Mouse (Mus musculus) CH12.LX (cell line): Measurements from ENCODE around the gene Ccm2l. TPM values are rescaled to one million over a fixed set of nuclear protein-coding genes. Genes with fewer than 3 reads are reported as not detected.
A peak's percentile ranks its signal among the peaks of the same experiment; 100 is the strongest.

ENCODE experiments used
- DNase-seq: peaks from one replicate; pipeline ENCODE4 v3.0.0-alpha.2; 2013; ENCODE audit errors: extremely low read depth
- H3K27ac ChIP-seq: 2 replicates; pipeline ENCODE4 v1.5.1; 2012; ENCODE audit warnings: low read depth, mild to moderate bottlenecking, control low read depth, moderate library complexity; ENCODE audit not compliant: insufficient read depth
- H3K27me3 ChIP-seq: replicated peaks from 2 replicates; pipeline ENCODE3; 2012; ENCODE audit warnings: inconsistent platforms
- H3K36me3 ChIP-seq, 2 experiments: replicated peaks in 1 of 2; 2 replicates each; pipeline versions ENCODE3 to v1.6.1; 2012; ENCODE audit warnings: inconsistent platforms in 1 of 2, low read length in 1 of 2, mild to moderate bottlenecking in 1 of 2, mixed read lengths in 1 of 2, moderate library complexity in 1 of 2; ENCODE audit not compliant: control insufficient read depth in 1 of 2, insufficient read depth in 1 of 2
- H3K4me1 ChIP-seq, 2 experiments: 2 replicates each; pipeline ENCODE4 v1.6.1; 2012; ENCODE audit warnings: inconsistent platforms in 1 of 2, moderate library complexity in 1 of 2; ENCODE audit not compliant: insufficient read depth in 2 of 2, control insufficient read depth in 1 of 2
- H3K4me2 ChIP-seq: 2 replicates; pipeline ENCODE4 v1.6.1; 2012; ENCODE audit warnings: low read depth, mild to moderate bottlenecking, control low read depth; ENCODE audit not compliant: poor library complexity, insufficient read depth, severe bottlenecking
- H3K4me3 ChIP-seq, 3 experiments: fragments of 150-350 bp in 1 of 3; sonication (generic) in 1 of 3; replicated peaks in 1 of 3; 2 replicates each; pipeline versions ENCODE3 to v1.5.1; 2011 to 2012; ENCODE audit warnings: low read depth in 2 of 3, low read length in 2 of 3, mild to moderate bottlenecking in 2 of 3, moderate library complexity in 2 of 3, control low read depth in 1 of 3, improper control_type of control experiment in 1 of 3, inconsistent platforms in 1 of 3, mixed read lengths in 1 of 3; ENCODE audit not compliant: poor library complexity in 1 of 3
- H3K79me2 ChIP-seq: replicated peaks from 2 replicates; pipeline ENCODE4 v1.6.1; 2012; ENCODE audit warnings: mild to moderate bottlenecking, moderate library complexity; ENCODE audit not compliant: control insufficient read depth, poor library complexity, insufficient read depth, severe bottlenecking; ENCODE audit errors: extremely low read depth
- H3K9ac ChIP-seq: 2 replicates; pipeline ENCODE4 v1.6.1; 2012; ENCODE audit warnings: low read depth, mild to moderate bottlenecking, control low read depth, moderate library complexity; ENCODE audit not compliant: insufficient read depth
- H3K9me3 ChIP-seq: replicated peaks from 2 replicates; pipeline ENCODE3; 2012; ENCODE audit warnings: low read length, inconsistent platforms, mixed read lengths
- BHLHE40 ChIP-seq: IDR thresholded peaks from 2 replicates; pipeline ENCODE4 v1.6.1; 2011; ENCODE audit warnings: mild to moderate bottlenecking, low read depth, low read length, improper control_type of control experiment
- CHD2 ChIP-seq: IDR thresholded peaks from 2 replicates; pipeline ENCODE4 v1.6.1; 2011; ENCODE audit warnings: low read length, improper control_type of control experiment
- CTCF ChIP-seq, 2 experiments: IDR thresholded peaks in 1 of 2; conservative IDR thresholded peaks in 1 of 2; 2 replicates each; pipeline ENCODE4 v1.5.1; 2011 to 2012; ENCODE audit warnings: low read depth in 2 of 2, low read length in 2 of 2, improper control_type of control experiment in 1 of 2, inconsistent platforms in 1 of 2, mild to moderate bottlenecking in 1 of 2, moderate library complexity in 1 of 2
- E2F4 ChIP-seq: IDR thresholded peaks from 2 replicates; pipeline ENCODE4 v1.6.1; 2011; ENCODE audit warnings: low read depth, low read length, improper control_type of control experiment; ENCODE audit not compliant: insufficient replicate concordance
- ELF1 ChIP-seq: IDR thresholded peaks from 2 replicates; pipeline ENCODE4 v1.6.1; 2014; ENCODE audit warnings: low read depth, mild to moderate bottlenecking, inconsistent platforms, low read length, improper control_type of control experiment
- IRF4 ChIP-seq: IDR thresholded peaks from 2 replicates; pipeline ENCODE4 v1.6.1; 2014; ENCODE audit warnings: low read depth, mild to moderate bottlenecking, inconsistent platforms, low read length, improper control_type of control experiment
- MAFK ChIP-seq: IDR thresholded peaks from 2 replicates; pipeline ENCODE4 v1.6.1; 2011; ENCODE audit warnings: low read length, improper control_type of control experiment; ENCODE audit not compliant: insufficient replicate concordance
- MAX ChIP-seq: IDR thresholded peaks from 2 replicates; pipeline ENCODE4 v1.6.1; 2011; ENCODE audit warnings: low read length, improper control_type of control experiment
- MAZ ChIP-seq: IDR thresholded peaks from 2 replicates; pipeline ENCODE4 v1.6.1; 2012; ENCODE audit warnings: low read depth, mild to moderate bottlenecking, inconsistent platforms, low read length, improper control_type of control experiment, moderate library complexity
- MXI1 ChIP-seq: IDR thresholded peaks from 2 replicates; pipeline ENCODE4 v1.6.1; 2011; ENCODE audit warnings: mild to moderate bottlenecking, low read depth, low read length, improper control_type of control experiment
- MYC ChIP-seq: IDR thresholded peaks from 2 replicates; pipeline ENCODE4 v1.6.1; 2011; ENCODE audit warnings: low read depth, mild to moderate bottlenecking, improper control_type of control experiment, low read length
- NELFE ChIP-seq: IDR thresholded peaks from 2 replicates; pipeline ENCODE4 v1.6.1; 2011; ENCODE audit warnings: low read depth, low read length, improper control_type of control experiment
- PAX5 ChIP-seq: IDR thresholded peaks from 2 replicates; pipeline ENCODE4 v1.6.1; 2012; ENCODE audit warnings: low read length, inconsistent platforms, mixed read lengths
- SIN3A ChIP-seq: IDR thresholded peaks from 2 replicates; pipeline ENCODE4 v1.6.1; 2012; ENCODE audit warnings: low read length, improper control_type of control experiment, inconsistent platforms
- SMC3 ChIP-seq: IDR thresholded peaks from 2 replicates; pipeline ENCODE4 v1.6.1; 2011; ENCODE audit warnings: low read depth, low read length, improper control_type of control experiment
- TCF12 ChIP-seq: IDR thresholded peaks from 2 replicates; pipeline ENCODE4 v1.6.1; 2014; ENCODE audit warnings: low read depth, mild to moderate bottlenecking, inconsistent platforms, low read length, improper control_type of control experiment
- USF1 ChIP-seq: IDR thresholded peaks from 2 replicates; pipeline ENCODE4 v1.6.1; 2014; ENCODE audit warnings: low read depth, mild to moderate bottlenecking, inconsistent platforms, low read length, improper control_type of control experiment
- ZC3H11A ChIP-seq: IDR thresholded peaks from 2 replicates; pipeline ENCODE4 v1.6.1; 2012; ENCODE audit warnings: low read depth, mild to moderate bottlenecking, inconsistent platforms, low read length, improper control_type of control experiment
- ZKSCAN1 ChIP-seq: IDR thresholded peaks from 2 replicates; pipeline ENCODE4 v1.6.1; 2012; ENCODE audit warnings: low read depth, inconsistent platforms, low read length, improper control_type of control experiment, borderline replicate concordance
- ZMIZ1 ChIP-seq: IDR thresholded peaks from 2 replicates; pipeline ENCODE4 v1.6.1; 2012; ENCODE audit warnings: low read depth, mild to moderate bottlenecking, inconsistent platforms, low read length, improper control_type of control experiment
- dilution Hi-C: fragments of 300-500 bp; cut with MboI; formaldehyde crosslinking; loops from 2 replicates; pipeline ENCODE4 v1.14.3; 2020; ENCODE audit warnings: low sequenced_read_pairs; ENCODE audit not compliant: extremely low pct_unique_long_range_greater_than_20kb, extremely low pct_ligation_motif_present
- in situ Hi-C: fragments of 300-500 bp; cut with MboI; formaldehyde crosslinking; loops from 3 replicates; pipeline ENCODE4 v1.14.3; 2019; ENCODE audit warnings: low sequenced_read_pairs, low pct_ligation_motif_present, low pct_unique_long_range_greater_than_20kb, mixed read lengths
- polyA plus RNA-seq: library from polyadenylated mRNA; unstranded; fragments of >175 nt; gene quantifications from 2 replicates; pipeline ENCODE4 v1.2.1, GENCODE M21; 2012; ENCODE audit warnings: low read depth; ENCODE audit not compliant: insufficient read length
- total RNA-seq, 2 experiments: library from RNA; depleted of rRNA; stranded (reverse); fragments of 300-350 nt in 1 of 2; fragments of >200 nt in 1 of 2; gene quantifications; 2 replicates each; pipeline ENCODE4 v1.2.3; 2012 to 2014

The Ccm2l gene
- total and polyA plus RNA-seq, 3 experiments: not detected

- no peaks in the 10 kb centered on the region for H3K79me2 ChIP-seq
- H3K9ac ChIP-seq: no peak overlapping the region
- dilution Hi-C loops: no loop called here
- no peak overlapping the region for H3K4me3 ChIP-seq
- H3K4me2 ChIP-seq: 0 out of 2 replicates have a peak overlapping the region, but pooled peaks have one; percentile 12
- H3K36me3 ChIP-seq: no peaks in the 10 kb centered on the region
- peaks cover 11 to 25% of the 10 kb centered on the region in 2 experiments; a peak in 2 of 4 replicates for H3K4me1 ChIP-seq
- H3K27me3 ChIP-seq: peaks cover 66% of the 10 kb centered on the region
- TF ChIP-seq BHLHE40 (peak; percentile 44; the same call in 1 of the 2 replicates), ELF1 (no peak)
- peak; percentile 37 for DNase-seq
- in situ Hi-C loops: no loop called here
- no peak overlapping the region for H3K27ac ChIP-seq
- H3K9me3 ChIP-seq: peaks cover 12% of the 10 kb centered on the region
Observed at GRCm38 (mm10) chr2:153121821-153122615, 56.3 kb downstream of the Ccm2l start.

GRCm38 (mm10) chr2:153122701-153123100, 56.9 kb downstream of the Ccm2l start:
- in situ Hi-C loops: no loop called here
- H3K27ac ChIP-seq: no peak overlapping the region

GRCm38 (mm10) chr2:153125875-153126274, 60.1 kb downstream of the Ccm2l start:
- TF ChIP-seq MAX: peak; percentile 87
- TF ChIP-seq MYC: no peak
- TF ChIP-seq BHLHE40: peak; percentile 26; the same call in 1 of the 2 replicates
- TF ChIP-seq MAFK: peak; percentile 57; the same call in 1 of the 2 replicates
- TF ChIP-seq TCF12: peak; percentile 68
- Histone ChIP-seq H3K36me3 (no peaks in the 10 kb centered on the region), H3K27ac (no peak overlapping the region), H3K79me2 (no peaks in the 10 kb centered on the region), H3K9ac (no peak overlapping the region), H3K9me3 (peaks cover 10% of the 10 kb centered on the region), H3K4me3 (no peak overlapping the region), H3K4me1 (peaks cover 11 to 31% of the 10 kb centered on the region in 2 experiments; a peak in 2 of 4 replicates), H3K4me2 (no peak overlapping the region), H3K27me3 (peaks cover 73% of the 10 kb centered on the region)
- in situ Hi-C loops (loop anchor here (25.0 kb wide), 1 partner anchor 461 kb away; no protein-coding TSS in a partner anchor), dilution Hi-C loops (no loop called here)
- DNase-seq: peak; percentile 49

More at GRCm38 (mm10) chr2:153122701-153123100, 56.9 kb downstream of the Ccm2l start:
- Histone ChIP-seq H3K9me3 (peaks cover 12% of the 10 kb centered on the region), H3K4me3 (no peak overlapping the region), H3K27me3 (peaks cover 69% of the 10 kb centered on the region), H3K4me2 (no peak overlapping the region), H3K4me1 (peaks cover 11 to 25% of the 10 kb centered on the region in 2 experiments; a peak in 2 of 4 replicates), H3K79me2 (no peaks in the 10 kb centered on the region), H3K9ac (no peak overlapping the region), H3K36me3 (no peaks in the 10 kb centered on the region)
- dilution Hi-C loops: no loop called here
- TF ChIP-seq NELFE (no peak), MXI1 (no peak), PAX5 (no peak), SMC3 (no peak), ZMIZ1 (no peak), CHD2 (no peak), CTCF (conservative IDR thresholded peaks at IDR 0.05 in 1 of 2, IDR thresholded peaks at IDR 0.05 in 1 of 2; ENCODE audit: low read depth in 2 of 2, low read length in 2 of 2) (no peak), MAZ (no peak), SIN3A (no peak), USF1 (no peak), MAFK (no peak), ZC3H11A (no peak), ELF1 (no peak), ZKSCAN1 (no peak), IRF4 (no peak), E2F4 (no peak)
- DNase-seq: no peak
